Mouse (Mus musculus) Patski (cell line): ENCODE results near the gene Dnajc12. TPM values are rescaled to one million over a fixed set of nuclear protein-coding genes. Genes with fewer than 3 reads are reported as not detected.
A peak's percentile ranks its signal among the peaks of the same experiment; 100 is the strongest.

Source experiments
- ATAC-seq: fragments of 100-300 bp; one replicate; pipeline ENCODE4 v1.8.0; 2021
- CTCF ChIA-PET: fragments of 350-600 bp; sonication (Branson Sonifier 250); formaldehyde crosslinking; loops from one replicate; lab custom pipeline; 2022; ENCODE audit warnings: inconsistent platforms; lab: Charles Lee
- POLR2A ChIA-PET: fragments of 350-600 bp; sonication (Branson Sonifier 250); formaldehyde crosslinking; loops from one replicate; lab custom pipeline; 2022; ENCODE audit warnings: antibody characterized with exemption, inconsistent platforms; lab: Charles Lee
- DNase-seq: peaks from one replicate; pipeline ENCODE4 v3.0.0-alpha.2; 2011; ENCODE audit warnings: low read depth, low spot score
- H3K27me3 ChIP-seq: fragments of 371-371 bp; one replicate; pipeline ENCODE4 v1.5.1; 2021
- CTCF ChIP-seq: fragments of 100-300 bp; IDR thresholded peaks from one replicate; pipeline ENCODE4 v1.5.1; 2021
- in situ Hi-C: fragments of 300-500 bp; cut with MboI; formaldehyde crosslinking; loops from 3 replicates; pipeline ENCODE4 v1.11.1; 2018; ENCODE audit warnings: low pct_unique_long_range_greater_than_20kb, mixed read lengths
- polyA plus RNA-seq: library from polyadenylated mRNA; unstranded; gene quantifications from one replicate; pipeline ENCODE4 v1.2.3, GENCODE M21; 2021

Gene Dnajc12
- polyA plus RNA-seq, 1 experiment from 2014 or later, result 17.4 TPM

GRCm38 (mm10) chr10:63415850-63416249 lies 33.6 kb downstream of the Dnajc12 start:
- no peak for DNase-seq
- no peaks in the 10 kb centered on the region for H3K27me3 ChIP-seq
- ChIA-PET POLR2A (interaction anchor here (0.6 to 0.7 kb wide), 3 partner anchors 66 to 156 kb away, joined by 4 to 6 read pairs (median 5); no protein-coding TSS in a partner anchor), CTCF (interaction anchor here (0.6 to 1.6 kb wide), 3 partner anchors 8 to 28 kb away, joined by 3 to 4 read pairs (median 3); no protein-coding TSS in a partner anchor)
- in situ Hi-C loops, result no loop called here
- TF ChIP-seq CTCF, result no peak
- no peak for ATAC-seq

- in situ Hi-C loops, result no loop called here
- CTCF ChIA-PET, result no interaction called here
- POLR2A ChIA-PET, result no interaction called here
- ATAC-seq (no peak), DNase-seq (no peak)
- no peaks in the 10 kb centered on the region for H3K27me3 ChIP-seq
- TF ChIP-seq CTCF, result no peak
Measured at GRCm38 (mm10) chr10:63417061-63417460, 34.8 kb downstream of the Dnajc12 start.

GRCm38 (mm10) chr10:63421739-63422735 lies 39.8 kb downstream of the Dnajc12 start, which contains the start of gene Gm7075:
Gene Gm7075 (minus strand): TSS chr10:63421789.
- CTCF ChIA-PET, result no interaction called here

GRCm38 (mm10) chr10:63422736-63422992 lies 40.4 kb downstream of the Dnajc12 start:
- POLR2A ChIA-PET, result interaction anchor here (0.7 kb wide), 1 partner anchor 36 kb away, joined by 4 read pairs; no protein-coding TSS in a partner anchor
- DNase-seq (no peak), ATAC-seq (no peak)
- in situ Hi-C loops, result no loop called here
- CTCF ChIA-PET, result no interaction called here
- H3K27me3 ChIP-seq, result no peaks in the 10 kb centered on the region
- TF ChIP-seq CTCF, result no peak

More at GRCm38 (mm10) chr10:63421739-63422735, 39.8 kb downstream of the Dnajc12 start, which contains the start of gene Gm7075:
- in situ Hi-C loops, result no loop called here
- H3K27me3 ChIP-seq, result no peaks in the 10 kb centered on the region
- ATAC-seq (peak; percentile 65), DNase-seq (no peak)
- POLR2A ChIA-PET, result interaction anchor here (0.7 kb wide), 1 partner anchor 35 kb away, joined by 4 read pairs; no protein-coding TSS in a partner anchor
- TF ChIP-seq CTCF, result peak; percentile 77

GRCm38 (mm10) chr10:63423591-63424474 lies 41.6 kb downstream of the Dnajc12 start:
- ChIA-PET CTCF (interaction anchor here (0.5 to 1.3 kb wide), 3 partner anchors 8 to 54 kb away, joined by 3 read pairs; no protein-coding TSS in a partner anchor), POLR2A (no interaction called here)
- no peak for DNase-seq

DNA sequence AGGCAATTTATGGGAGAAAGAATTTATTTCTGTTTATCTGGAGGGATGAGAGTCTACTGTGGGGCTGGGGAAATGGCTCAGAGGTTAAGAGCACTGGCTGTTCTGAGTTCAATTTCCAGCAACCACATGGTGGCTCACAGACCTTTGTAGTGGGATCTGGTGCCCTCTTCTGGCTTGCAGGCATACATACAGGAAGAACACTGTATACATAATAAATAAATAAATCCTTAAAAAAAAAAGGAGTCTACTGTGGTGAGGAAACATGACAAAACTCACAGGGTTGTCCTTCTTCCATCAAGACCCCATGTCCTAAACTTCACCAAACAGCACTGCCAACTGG lies 42.2 kb downstream of the Dnajc12 start:
- DNase-seq, result no peak
- POLR2A ChIA-PET, result no interaction called here
- in situ Hi-C loops, result no loop called here
- no peak for ATAC-seq
- CTCF ChIA-PET, result interaction anchor here (0.7 kb wide), 1 partner anchor 53 kb away, joined by 3 read pairs; no protein-coding TSS in a partner anchor
- peak; percentile 72 for TF ChIP-seq CTCF
- no peaks in the 10 kb centered on the region for H3K27me3 ChIP-seq

More at GRCm38 (mm10) chr10:63423591-63424474, 41.6 kb downstream of the Dnajc12 start:
- no peak for TF ChIP-seq CTCF
- in situ Hi-C loops, result no loop called here
- no peaks in the 10 kb centered on the region for H3K27me3 ChIP-seq
- no peak for ATAC-seq

- TF ChIP-seq CTCF, result no peak
- DNase-seq (no peak), ATAC-seq (no peak)
- in situ Hi-C loops, result loop anchor here (5.0 kb wide), 1 partner anchor 50 kb away; no protein-coding TSS in a partner anchor
- no peaks in the 10 kb centered on the region for H3K27me3 ChIP-seq
- ChIA-PET POLR2A (no interaction called here), CTCF (interaction anchor here (1.5 kb wide), 1 partner anchor 29 kb away, joined by 4 read pairs; no protein-coding TSS in a partner anchor)
Measured at GRCm38 (mm10) chr10:63427146-63427545, 44.9 kb downstream of the Dnajc12 start.

GRCm38 (mm10) chr10:63428243-63429022 lies 46.2 kb downstream of the Dnajc12 start:
- H3K27me3 ChIP-seq, result no peaks in the 10 kb centered on the region
- in situ Hi-C loops, result loop anchor here (5.0 kb wide), 1 partner anchor 49 kb away; no protein-coding TSS in a partner anchor
- no peak for DNase-seq
- ChIA-PET POLR2A (interaction anchor here (1.1 kb wide), 1 partner anchor 8 kb away, joined by 5 read pairs; no protein-coding TSS in a partner anchor), CTCF (interaction anchor here (0.9 to 1.5 kb wide), 3 partner anchors 12 to 32 kb away, joined by 3 to 9 read pairs (median 4); no protein-coding TSS in a partner anchor)
- no peak for TF ChIP-seq CTCF
- ATAC-seq, result peak; percentile 17

GRCm38 (mm10) chr10:63429023-63429340 lies 46.7 kb downstream of the Dnajc12 start:
- no peaks in the 10 kb centered on the region for H3K27me3 ChIP-seq
- DNase-seq, result no peak
- no peak for ATAC-seq
- CTCF ChIA-PET, result interaction anchor here (0.9 to 1.5 kb wide), 3 partner anchors 11 to 32 kb away, joined by 3 to 9 read pairs (median 4); no protein-coding TSS in a partner anchor
- POLR2A ChIA-PET, result interaction anchor here (1.1 kb wide), 2 partner anchors 8 to 28 kb away, joined by 3 to 5 read pairs; no protein-coding TSS in a partner anchor
- in situ Hi-C loops, result loop anchor here (5.0 kb wide), 1 partner anchor 48 kb away; no protein-coding TSS in a partner anchor
- TF ChIP-seq CTCF, result no peak
